Mouse (Mus musculus) left cerebral cortex, adult 9 months (tissue): ENCODE results near the gene Far2.

ENCODE experiments used
- DNase-seq, 2 experiments: peaks; one replicate each; pipeline ENCODE4 v3.0.0; 2022; ENCODE audit warnings: low spot score in 2 of 2

Gene Far2

DNA sequence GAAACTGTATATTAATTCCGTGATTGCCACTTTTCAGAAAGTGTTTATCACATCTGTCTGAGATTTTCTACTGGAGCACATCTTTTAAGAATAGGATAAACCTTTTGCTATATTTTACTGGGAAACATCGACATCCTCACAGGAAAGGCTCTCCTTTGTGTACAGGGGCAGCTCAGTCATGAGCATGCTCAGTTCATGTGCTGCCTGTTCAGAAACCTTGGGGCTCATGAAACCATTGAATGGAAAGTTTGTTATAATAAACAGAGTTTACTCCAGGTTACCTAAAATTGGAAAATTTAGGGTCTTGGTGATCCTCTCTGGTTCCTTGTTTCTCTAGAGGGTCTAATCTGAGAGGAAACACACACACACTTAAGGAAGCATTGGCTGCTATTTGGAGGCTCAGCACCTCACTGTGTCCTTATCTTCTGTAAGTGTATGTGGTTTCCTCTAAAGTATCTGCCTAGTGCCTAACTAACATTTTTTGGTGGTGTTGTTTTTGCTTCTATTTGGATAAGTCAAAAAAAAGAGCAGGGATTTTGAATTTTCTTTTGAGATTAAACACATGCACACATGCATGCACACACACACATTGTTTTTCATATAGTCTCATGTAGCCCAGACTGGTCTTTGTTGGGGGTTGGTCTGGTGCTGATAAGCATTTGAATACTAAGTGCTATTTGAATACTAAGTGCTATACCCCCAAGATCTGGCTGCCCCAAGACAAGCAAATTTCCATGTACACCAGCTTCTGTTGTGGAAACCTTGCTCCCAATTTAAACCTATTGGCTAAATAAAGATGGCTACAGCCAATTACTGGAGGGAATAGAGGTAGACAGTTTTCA, 171.4 kb downstream of the Far2 start:
- DNase-seq = no peak

DNA sequence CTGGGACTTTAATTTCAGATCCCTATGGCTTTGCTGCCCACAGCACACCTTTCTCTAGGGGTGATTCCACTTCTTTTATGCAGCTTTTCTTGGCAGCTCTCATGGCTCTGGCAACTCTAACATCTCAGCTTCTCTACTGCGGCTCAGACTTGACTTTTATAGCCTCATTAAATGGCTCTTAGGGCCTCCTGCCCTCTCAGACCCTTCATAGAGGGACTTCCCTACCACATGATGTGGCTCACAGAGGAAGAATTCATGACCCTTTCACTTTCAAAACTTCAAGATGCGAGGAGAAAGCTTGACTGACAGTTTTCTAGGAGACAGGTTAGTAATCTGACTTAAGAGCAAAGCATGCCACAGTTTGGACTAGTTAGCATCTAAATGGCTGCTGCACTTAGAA, 175.6 kb downstream of the Far2 start:
- no peak for DNase-seq

DNA sequence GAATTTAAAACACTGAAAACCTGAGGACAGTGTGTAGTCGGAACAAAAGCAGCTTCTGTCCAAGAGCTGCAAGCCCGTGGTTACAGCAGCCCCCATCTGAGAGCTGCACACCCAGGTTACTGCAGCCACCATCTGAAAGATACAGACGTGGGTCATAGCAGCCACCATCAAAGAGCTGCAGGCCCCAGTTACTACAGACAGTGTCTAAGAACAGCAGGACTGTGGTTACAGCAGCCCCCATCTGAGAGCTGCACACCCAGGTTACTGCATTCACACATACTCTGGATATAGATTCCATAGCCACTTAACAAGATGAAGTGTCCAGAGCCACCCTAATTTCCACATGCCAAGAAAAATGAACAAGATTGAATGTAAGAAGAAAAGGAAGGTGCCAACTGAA, 180.5 kb downstream of the Far2 start:
- DNase-seq = no peak
